Mouse (Mus musculus): ENCODE measurements at regions not wholly inside any gene's neighbourhood (a gene's known extent, or its start where the extent isn't known, plus 50 kb on each side); places are given as distances from the start of the nearest gene placed in this dataset.

- Histone ChIP-seq H3ac (ENCODE audit: control insufficient read depth, insufficient read length) (no peak overlapping the region), H3K27me3 (ENCODE audit: control insufficient read depth, insufficient read depth, insufficient read length) (no peaks in the 10 kb centered on the region), H3K4me3 (no peak overlapping the region), H3K4me2 (ENCODE audit: low read depth) (peak overlapping the region; percentile 50), H3K79me2 (ENCODE audit: control insufficient read depth, insufficient read depth) (no peaks in the 10 kb centered on the region), H3K36me3 (ENCODE audit: control insufficient read depth, insufficient read depth) (no peaks in the 10 kb centered on the region)
- TF ChIP-seq TCF12 (IDR thresholded peaks at IDR 0.05; ENCODE audit: insufficient read depth, poor library complexity, severe bottlenecking) (no peak), POLR2AphosphoS2 (IDR thresholded peaks at IDR 0.05; ENCODE audit: insufficient read length, low read depth) (no peak), CEBPB (IDR thresholded peaks at IDR 0.05; ENCODE audit: insufficient read depth, poor library complexity, severe bottlenecking) (no peak), MYOD1 (IDR thresholded peaks at IDR 0.05; ENCODE audit: control insufficient read depth in 1 of 3, insufficient read length in 2 of 3, low read depth in 2 of 3) (no peak), USF1 (IDR thresholded peaks at IDR 0.05; ENCODE audit: low read depth) (no peak), POLR2A (IDR thresholded peaks at IDR 0.05; ENCODE audit: insufficient read length, low read depth) (no peak), E2F4 (IDR thresholded peaks at IDR 0.05; ENCODE audit: insufficient read depth) (no peak), SRF (IDR thresholded peaks at IDR 0.05; ENCODE audit: control insufficient read depth, insufficient read length, low read depth) (no peak), TCF3 (IDR thresholded peaks at IDR 0.05; ENCODE audit: insufficient read length, low read depth) (no peak), MYOG (IDR thresholded peaks at IDR 0.05; ENCODE audit: control insufficient read depth in 1 of 3, insufficient read depth in 1 of 3, insufficient read length in 2 of 3, low read depth in 2 of 3) (no peak), MAX (IDR thresholded peaks at IDR 0.05; ENCODE audit: low read depth) (no peak), REST (IDR thresholded peaks at IDR 0.05; ENCODE audit: insufficient read depth, insufficient read length) (no peak)
Observed at GRCm38 (mm10) chr9:32835626-32835971, 199.6 kb downstream of the Ets1 start.

GRCm38 (mm10) chr9:32836371-32836770 is 200.3 kb downstream of the Ets1 start:
- no peaks in the 10 kb centered on the region for H3K36me3 ChIP-seq (ENCODE audit: control insufficient read depth, insufficient read depth)
- no peaks in the 10 kb centered on the region for H3K79me2 ChIP-seq (ENCODE audit: control insufficient read depth, insufficient read depth)
- no peaks in the 10 kb centered on the region for H3K27me3 ChIP-seq (ENCODE audit: control insufficient read depth, insufficient read depth, insufficient read length)
- no peak overlapping the region for H3ac ChIP-seq (ENCODE audit: control insufficient read depth, insufficient read length)
- no peak overlapping the region for H3K4me3 ChIP-seq
- TF ChIP-seq MYOD1 (IDR thresholded peaks at IDR 0.05; ENCODE audit: control insufficient read depth in 1 of 3, insufficient read length in 2 of 3, low read depth in 2 of 3) (no peak), E2F4 (IDR thresholded peaks at IDR 0.05; ENCODE audit: insufficient read depth) (no peak), TCF12 (IDR thresholded peaks at IDR 0.05; ENCODE audit: insufficient read depth, poor library complexity, severe bottlenecking) (no peak), CEBPB (IDR thresholded peaks at IDR 0.05; ENCODE audit: insufficient read depth, poor library complexity, severe bottlenecking) (no peak), MYOG (IDR thresholded peaks at IDR 0.05; ENCODE audit: control insufficient read depth in 1 of 3, insufficient read depth in 1 of 3, insufficient read length in 2 of 3, low read depth in 2 of 3) (no peak), MAX (IDR thresholded peaks at IDR 0.05; ENCODE audit: low read depth) (no peak), POLR2AphosphoS2 (IDR thresholded peaks at IDR 0.05; ENCODE audit: insufficient read length, low read depth) (no peak), SRF (IDR thresholded peaks at IDR 0.05; ENCODE audit: control insufficient read depth, insufficient read length, low read depth) (no peak)
- peak overlapping the region; percentile 50 for H3K4me2 ChIP-seq (ENCODE audit: low read depth)

- Histone ChIP-seq H3K27me3 (ENCODE audit: control insufficient read depth, insufficient read depth, insufficient read length) (no peaks in the 10 kb centered on the region), H3K36me3 (ENCODE audit: control insufficient read depth, insufficient read depth) (no peaks in the 10 kb centered on the region), H3K4me2 (ENCODE audit: low read depth) (no peak overlapping the region), H3ac (ENCODE audit: control insufficient read depth, insufficient read length) (no peak overlapping the region), H3K79me2 (ENCODE audit: control insufficient read depth, insufficient read depth) (no peaks in the 10 kb centered on the region), H3K4me3 (no peak overlapping the region)
- TF ChIP-seq REST (IDR thresholded peaks at IDR 0.05; ENCODE audit: insufficient read depth, insufficient read length) (no peak), TCF12 (IDR thresholded peaks at IDR 0.05; ENCODE audit: insufficient read depth, poor library complexity, severe bottlenecking) (no peak)
Observed at GRCm38 (mm10) chr9:32847361-32847760, 211.3 kb downstream of the Ets1 start.

GRCm38 (mm10) chr9:32852282-32852681 is 216.3 kb downstream of the Ets1 start:
- no peak overlapping the region for H3ac ChIP-seq (ENCODE audit: control insufficient read depth, insufficient read length)
- no peak overlapping the region for H3K4me3 ChIP-seq
- no peak for TF ChIP-seq MAX (IDR thresholded peaks at IDR 0.05; ENCODE audit: low read depth)
- no peak for TF ChIP-seq SRF (IDR thresholded peaks at IDR 0.05; ENCODE audit: control insufficient read depth, insufficient read length, low read depth)
- TF ChIP-seq CEBPB (IDR thresholded peaks at IDR 0.05; ENCODE audit: insufficient read depth, poor library complexity, severe bottlenecking): no peak
- TF ChIP-seq TCF3 (IDR thresholded peaks at IDR 0.05; ENCODE audit: insufficient read length, low read depth): no peak
- no peak for TF ChIP-seq POLR2AphosphoS2 (IDR thresholded peaks at IDR 0.05; ENCODE audit: insufficient read length, low read depth)
- no peak for TF ChIP-seq TCF12 (IDR thresholded peaks at IDR 0.05; ENCODE audit: insufficient read depth, poor library complexity, severe bottlenecking)
- H3K27me3 ChIP-seq (ENCODE audit: control insufficient read depth, insufficient read depth, insufficient read length): no peaks in the 10 kb centered on the region
- H3K4me2 ChIP-seq (ENCODE audit: low read depth): no peak overlapping the region
- H3K36me3 ChIP-seq (ENCODE audit: control insufficient read depth, insufficient read depth): no peaks in the 10 kb centered on the region
- H3K79me2 ChIP-seq (ENCODE audit: control insufficient read depth, insufficient read depth): no peaks in the 10 kb centered on the region

- no peak overlapping the region for H3K4me2 ChIP-seq (ENCODE audit: low read depth)
- no peak overlapping the region for H3ac ChIP-seq (ENCODE audit: control insufficient read depth, insufficient read length)
- H3K4me3 ChIP-seq: no peak overlapping the region
- no peak for TF ChIP-seq CEBPB (IDR thresholded peaks at IDR 0.05; ENCODE audit: insufficient read depth, poor library complexity, severe bottlenecking)
- peak; percentile 22 for TF ChIP-seq USF1 (IDR thresholded peaks at IDR 0.05; ENCODE audit: low read depth)
- TF ChIP-seq TCF3 (IDR thresholded peaks at IDR 0.05; ENCODE audit: insufficient read length, low read depth): no peak
- no peak for TF ChIP-seq TCF12 (IDR thresholded peaks at IDR 0.05; ENCODE audit: insufficient read depth, poor library complexity, severe bottlenecking)
- TF ChIP-seq POLR2A (IDR thresholded peaks at IDR 0.05; ENCODE audit: insufficient read length, low read depth): no peak
- no peak for TF ChIP-seq E2F4 (IDR thresholded peaks at IDR 0.05; ENCODE audit: insufficient read depth)
- peak; percentile 70 for TF ChIP-seq REST (IDR thresholded peaks at IDR 0.05; ENCODE audit: insufficient read depth, insufficient read length)
- peak; percentile 80 for TF ChIP-seq MAX (IDR thresholded peaks at IDR 0.05; ENCODE audit: low read depth)
- no peaks in the 10 kb centered on the region for H3K79me2 ChIP-seq (ENCODE audit: control insufficient read depth, insufficient read depth)
- no peaks in the 10 kb centered on the region for H3K27me3 ChIP-seq (ENCODE audit: control insufficient read depth, insufficient read depth, insufficient read length)
- H3K36me3 ChIP-seq (ENCODE audit: control insufficient read depth, insufficient read depth): no peaks in the 10 kb centered on the region
Observed at GRCm38 (mm10) chr9:32863286-32863685, 227.3 kb downstream of the Ets1 start.
